Mouse (Mus musculus) heart, embryonic 10.5 days (tissue): ENCODE results near the gene Mink1. TPM values are rescaled to one million over a fixed set of nuclear protein-coding genes. Genes with fewer than 3 reads are reported as not detected.
A peak's percentile ranks its signal among the peaks of the same experiment; 100 is the strongest.

Source experiments
- DNase-seq: peaks from one replicate; pipeline ENCODE4 v3.0.0-alpha.2; 2017; ENCODE audit warnings: low spot score
- H3K27ac ChIP-seq: fragments of 300-500 bp; sonication (generic); 2 replicates; pipeline ENCODE4 v1.5.1; 2016; ENCODE audit warnings: mild to moderate bottlenecking
- H3K27me3 ChIP-seq: fragments of 300-500 bp; sonication (generic); 2 replicates; pipeline ENCODE4 v1.6.1; 2016; ENCODE audit warnings: mild to moderate bottlenecking; ENCODE audit not compliant: poor library complexity, insufficient read depth, severe bottlenecking
- H3K36me3 ChIP-seq: fragments of 300-500 bp; sonication (generic); 2 replicates; pipeline ENCODE4 v1.6.1; 2016; ENCODE audit warnings: mild to moderate bottlenecking, moderate library complexity
- H3K4me1 ChIP-seq: fragments of 300-500 bp; sonication (generic); 2 replicates; pipeline ENCODE4 v1.6.1; 2016; ENCODE audit warnings: mild to moderate bottlenecking
- H3K4me3 ChIP-seq: fragments of 300-500 bp; sonication (generic); 2 replicates; pipeline ENCODE4 v1.5.1; 2016; ENCODE audit warnings: mild to moderate bottlenecking, moderate library complexity
- H3K9me3 ChIP-seq: fragments of 300-500 bp; sonication (generic); 2 replicates; pipeline ENCODE4 v1.6.1; 2016; ENCODE audit warnings: mild to moderate bottlenecking, moderate library complexity
- WGBS: fragments of 180-500 bp; shearing (Covaris S2); methylation state at CpG from one replicate; pipeline ENCODE4 v1.1.7; 2016; 5-methylcytosine and 5-hydroxymethylcytosine counted together
- polyA plus RNA-seq: library from polyadenylated mRNA; unstranded; fragments of >200 nt; fragmentation: Nextera tagmentation; extraction: Ambion mirVana; gene quantifications from 2 replicates; pipeline ENCODE4 v1.2.1, GENCODE M21; 2016

Mink1 gene
- polyA plus RNA-seq, 1 experiment from 2014 or later: 14.9 TPM

DNA sequence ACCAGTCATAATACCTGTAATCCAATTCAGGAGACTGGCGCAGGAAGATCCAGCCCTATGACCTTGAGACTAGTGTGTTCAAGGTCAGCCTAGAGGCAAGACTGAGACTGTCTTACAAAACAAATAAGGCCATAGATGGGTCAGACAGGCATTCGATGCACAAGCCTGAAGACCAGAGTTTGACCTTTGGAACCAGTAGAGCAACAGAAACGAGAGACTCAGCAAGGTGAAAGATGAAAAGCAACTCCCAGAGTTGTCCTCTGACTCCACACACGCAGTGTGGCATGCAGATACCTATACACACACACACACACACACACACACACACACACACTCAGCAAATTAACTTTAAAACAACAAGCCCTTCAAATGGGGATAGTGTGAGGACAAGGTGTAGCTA, 64.2 kb downstream of the Mink1 start:
- no peaks in the 10 kb centered on the region for H3K36me3 ChIP-seq
- 0 out of 2 replicates have a peak, but pooled peaks cover 8% of the 10 kb centered on the region for H3K4me1 ChIP-seq
- DNase-seq: no peak

DNA sequence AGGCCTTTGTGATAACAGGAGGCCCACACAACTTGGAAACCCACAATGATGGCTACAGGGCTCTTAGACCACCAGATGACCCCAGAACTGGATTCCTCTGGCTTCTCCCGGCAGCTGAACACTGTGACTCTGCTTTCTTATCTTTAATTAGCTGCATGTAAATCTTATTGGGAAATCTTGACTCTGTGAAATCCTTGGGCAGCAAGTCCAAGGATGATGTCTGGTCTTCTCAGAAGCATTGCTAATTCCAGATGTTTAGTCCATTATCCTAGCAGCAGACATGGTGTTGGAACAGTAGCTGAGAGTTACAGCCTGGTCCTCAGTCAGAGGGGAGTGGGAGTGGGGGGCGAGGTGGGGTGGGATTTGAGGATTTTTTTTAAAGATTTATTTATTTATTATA, 65.8 kb downstream of the Mink1 start:
- Histone ChIP-seq H3K4me1 (0 out of 2 replicates have a peak, but pooled peaks cover 5% of the 10 kb centered on the region), H3K36me3 (no peaks in the 10 kb centered on the region), H3K9me3 (no peaks in the 10 kb centered on the region), H3K27me3 (no peaks in the 10 kb centered on the region), H3K27ac (no peak overlapping the region), H3K4me3 (no peak overlapping the region)
- DNase-seq: no peak
- 72% methylated on average over 2 of the region's 2 CpGs for WGBS

More for the DNA sequence above, 64.2 kb downstream of the Mink1 start:
- no peaks in the 10 kb centered on the region for H3K27me3 ChIP-seq
- no peaks in the 10 kb centered on the region for H3K9me3 ChIP-seq
- H3K4me3 ChIP-seq: no peak overlapping the region
- no peak overlapping the region for H3K27ac ChIP-seq
- 75% methylated on average over 4 of the region's 4 CpGs for WGBS

- no peaks in the 10 kb centered on the region for H3K9me3 ChIP-seq
- H3K36me3 ChIP-seq: no peaks in the 10 kb centered on the region
- H3K4me1 ChIP-seq: 0 out of 2 replicates have a peak, but pooled peaks cover 3% of the 10 kb centered on the region
- H3K4me3 ChIP-seq: no peak overlapping the region
- no peak for DNase-seq
- WGBS: 50% methylated on average over 5 of the region's 5 CpGs
- H3K27ac ChIP-seq: no peak overlapping the region
- H3K27me3 ChIP-seq: no peaks in the 10 kb centered on the region
Observed at GRCm38 (mm10) chr11:70629557-70629956, 66.9 kb downstream of the Mink1 start.

GRCm38 (mm10) chr11:70630129-70630528, 67.4 kb downstream of the Mink1 start:
- no peaks in the 10 kb centered on the region for H3K9me3 ChIP-seq
- 0 out of 2 replicates have a peak, but pooled peaks cover 3% of the 10 kb centered on the region for H3K4me1 ChIP-seq
- DNase-seq: no peak
- no peak overlapping the region for H3K27ac ChIP-seq
- H3K4me3 ChIP-seq: no peak overlapping the region
- H3K36me3 ChIP-seq: no peaks in the 10 kb centered on the region
- no peaks in the 10 kb centered on the region for H3K27me3 ChIP-seq
- 57% methylated on average over 7 of the region's 7 CpGs for WGBS

DNA sequence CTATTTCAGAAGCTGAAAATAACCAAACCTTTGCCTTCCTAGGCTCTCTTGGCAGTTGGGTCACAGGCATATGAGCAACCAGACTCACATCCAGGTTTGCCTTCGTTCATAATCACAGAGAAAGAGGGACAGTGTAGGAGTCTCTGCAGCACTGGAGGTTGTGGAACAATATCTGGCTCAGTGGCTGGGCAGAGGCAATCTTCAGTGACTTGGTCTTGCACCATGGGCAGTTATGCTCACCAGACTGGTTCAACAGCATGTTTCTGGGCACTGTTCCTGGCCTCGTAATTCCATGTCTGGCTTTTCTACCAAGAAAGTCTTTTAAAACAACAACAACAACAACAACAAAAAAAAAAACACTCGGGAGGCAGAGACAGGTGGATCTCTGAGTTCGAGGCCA, 72.9 kb downstream of the Mink1 start:
- WGBS: 81% methylated on average over 4 of the region's 4 CpGs
- no peaks in the 10 kb centered on the region for H3K27me3 ChIP-seq

GRCm38 (mm10) chr11:70637764-70638163, 75.1 kb downstream of the Mink1 start:
- Histone ChIP-seq H3K27me3 (no peaks in the 10 kb centered on the region), H3K36me3 (peaks cover 3% of the 10 kb centered on the region; the same call in 1 of the 2 replicates), H3K9me3 (no peaks in the 10 kb centered on the region), H3K4me3 (no peak overlapping the region), H3K27ac (no peak overlapping the region), H3K4me1 (peaks cover 23% of the 10 kb centered on the region)
- 93% methylated on average over 1 of the region's 1 CpGs for whole genome bisulfite sequencing
- DNase-seq: no peak

More for the DNA sequence above, 72.9 kb downstream of the Mink1 start:
- Histone ChIP-seq H3K4me1 (peaks cover 22% of the 10 kb centered on the region), H3K4me3 (no peak overlapping the region), H3K27ac (no peak overlapping the region), H3K9me3 (no peaks in the 10 kb centered on the region), H3K36me3 (no peaks in the 10 kb centered on the region)
- DNase-seq: no peak

GRCm38 (mm10) chr11:70638293-70638692, 75.6 kb downstream of the Mink1 start:
- Histone ChIP-seq H3K36me3 (peaks cover 8% of the 10 kb centered on the region), H3K9me3 (no peaks in the 10 kb centered on the region), H3K27me3 (no peaks in the 10 kb centered on the region), H3K27ac (peak overlapping the region; percentile 75), H3K4me3 (no peak overlapping the region), H3K4me1 (peaks cover 23% of the 10 kb centered on the region)
- WGBS: 66% methylated on average over 1 of the region's 1 CpGs
- DNase-seq: no peak

- peak within 1 kb of the TSS; percentile 23; the same call in 1 of the 2 replicates for H3K4me3 ChIP-seq
- peak within 1 kb of the TSS; percentile 75 for H3K27ac ChIP-seq
- H3K9me3 ChIP-seq: no peaks in the 10 kb centered on the region
Observed at GRCm38 (mm10) chr11:70638714-70639278, 76.1 kb downstream of the Mink1 start, which contains the start of gene Gp1ba. TSS of gene Gp1ba (plus strand) at chr11:70639122.

DNA sequence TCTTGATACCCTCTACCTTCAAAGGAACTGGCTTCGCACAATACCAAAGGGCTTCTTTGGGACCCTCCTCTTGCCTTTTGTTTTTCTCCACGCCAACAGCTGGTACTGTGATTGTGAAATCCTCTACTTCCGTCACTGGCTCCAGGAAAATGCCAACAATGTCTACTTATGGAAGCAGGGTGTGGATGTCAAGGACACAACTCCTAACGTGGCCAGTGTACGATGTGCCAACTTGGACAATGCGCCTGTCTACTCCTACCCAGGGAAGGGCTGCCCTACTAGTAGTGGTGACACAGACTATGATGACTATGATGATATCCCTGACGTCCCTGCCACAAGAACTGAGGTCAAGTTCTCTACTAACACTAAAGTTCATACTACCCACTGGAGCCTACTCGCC, 77.3 kb downstream of the Mink1 start:
- H3K4me3 ChIP-seq: no peak overlapping the region; the same call in 1 of the 2 replicates
- WGBS: 75% methylated on average over 8 of the region's 8 CpGs
- H3K27me3 ChIP-seq: no peaks in the 10 kb centered on the region
- H3K9me3 ChIP-seq: no peaks in the 10 kb centered on the region
- H3K4me1 ChIP-seq: peaks cover 24% of the 10 kb centered on the region
- peak overlapping the region; percentile 30; the same call in 1 of the 2 replicates for H3K27ac ChIP-seq
- DNase-seq: no peak
- H3K36me3 ChIP-seq: peaks cover 24% of the 10 kb centered on the region

More at GRCm38 (mm10) chr11:70638714-70639278, 76.1 kb downstream of the Mink1 start, which contains the start of gene Gp1ba:
- 6% methylated on average over 5 of the region's 5 CpGs for WGBS
- H3K4me1 ChIP-seq: peaks cover 23% of the 10 kb centered on the region
- H3K27me3 ChIP-seq: no peaks in the 10 kb centered on the region
- DNase-seq: no peak
- peaks cover 13% of the 10 kb centered on the region for H3K36me3 ChIP-seq

DNA sequence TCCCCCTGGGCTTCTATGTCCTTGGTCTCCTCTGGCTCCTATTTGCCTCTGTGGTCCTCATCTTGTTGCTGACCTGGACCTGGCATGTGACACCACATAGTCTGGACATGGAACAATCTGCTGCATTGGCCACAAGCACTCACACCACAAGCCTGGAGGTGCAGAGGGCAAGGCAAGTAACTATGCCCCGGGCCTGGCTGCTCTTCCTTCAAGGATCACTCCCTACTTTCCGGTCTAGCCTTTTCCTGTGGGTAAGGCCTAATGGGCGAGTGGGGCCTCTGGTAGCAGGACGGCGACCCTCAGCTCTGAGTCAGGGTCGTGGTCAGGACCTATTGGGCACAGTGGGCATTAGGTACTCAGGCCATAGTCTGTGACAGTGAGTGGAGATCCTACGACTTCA, 78.6 kb downstream of the Mink1 start:
- H3K27ac ChIP-seq: no peak overlapping the region
- 78% methylated on average over 7 of the region's 7 CpGs for WGBS

GRCm38 (mm10) chr11:70643051-70643450, 80.4 kb downstream of the Mink1 start:
- Histone ChIP-seq H3K4me1 (peaks cover 43% of the 10 kb centered on the region), H3K27ac (no peak overlapping the region), H3K4me3 (no peak overlapping the region), H3K9me3 (no peaks in the 10 kb centered on the region), H3K36me3 (peaks cover 32% of the 10 kb centered on the region), H3K27me3 (no peaks in the 10 kb centered on the region)
- no peak for DNase-seq
- 91% methylated on average over 6 of the region's 6 CpGs for WGBS

More for the DNA sequence above, 78.6 kb downstream of the Mink1 start:
- H3K4me3 ChIP-seq: no peak overlapping the region
- no peaks in the 10 kb centered on the region for H3K9me3 ChIP-seq
- DNase-seq: no peak
- H3K27me3 ChIP-seq: no peaks in the 10 kb centered on the region
- H3K36me3 ChIP-seq: peaks cover 32% of the 10 kb centered on the region
- H3K4me1 ChIP-seq: peaks cover 37% of the 10 kb centered on the region

GRCm38 (mm10) chr11:70644564-70645103, 82.0 kb downstream of the Mink1 start:
- H3K27ac ChIP-seq: no peak overlapping the region
- H3K9me3 ChIP-seq: no peaks in the 10 kb centered on the region
- H3K4me1 ChIP-seq: peaks cover 43% of the 10 kb centered on the region
- 96% methylated on average over 8 of the region's 8 CpGs for WGBS
- no peak overlapping the region for H3K4me3 ChIP-seq
- H3K36me3 ChIP-seq: peaks cover 44% of the 10 kb centered on the region
- H3K27me3 ChIP-seq: no peaks in the 10 kb centered on the region
- DNase-seq: peak; percentile 63

- no peaks in the 10 kb centered on the region for H3K9me3 ChIP-seq
- peaks cover 38% of the 10 kb centered on the region for H3K4me1 ChIP-seq
- no peaks in the 10 kb centered on the region for H3K27me3 ChIP-seq
- 84% methylated on average over 12 of the region's 12 CpGs for WGBS
- peak overlapping the region; percentile 97 for H3K27ac ChIP-seq
- peaks cover 54% of the 10 kb centered on the region for H3K36me3 ChIP-seq
- DNase-seq: peak; percentile 73
- peak overlapping the region; percentile 70 for H3K4me3 ChIP-seq
Observed at GRCm38 (mm10) chr11:70645461-70646258, 83.0 kb downstream of the Mink1 start.
